Mouse (Mus musculus) yolk sac, embryonic 10.5 days (tissue): Measurements from ENCODE around the gene Recql.

Source experiments
- DNase-seq: peaks from one replicate; pipeline ENCODE4 v3.0.0-alpha.2; 2017; ENCODE audit warnings: low spot score

Gene Recql

DNA sequence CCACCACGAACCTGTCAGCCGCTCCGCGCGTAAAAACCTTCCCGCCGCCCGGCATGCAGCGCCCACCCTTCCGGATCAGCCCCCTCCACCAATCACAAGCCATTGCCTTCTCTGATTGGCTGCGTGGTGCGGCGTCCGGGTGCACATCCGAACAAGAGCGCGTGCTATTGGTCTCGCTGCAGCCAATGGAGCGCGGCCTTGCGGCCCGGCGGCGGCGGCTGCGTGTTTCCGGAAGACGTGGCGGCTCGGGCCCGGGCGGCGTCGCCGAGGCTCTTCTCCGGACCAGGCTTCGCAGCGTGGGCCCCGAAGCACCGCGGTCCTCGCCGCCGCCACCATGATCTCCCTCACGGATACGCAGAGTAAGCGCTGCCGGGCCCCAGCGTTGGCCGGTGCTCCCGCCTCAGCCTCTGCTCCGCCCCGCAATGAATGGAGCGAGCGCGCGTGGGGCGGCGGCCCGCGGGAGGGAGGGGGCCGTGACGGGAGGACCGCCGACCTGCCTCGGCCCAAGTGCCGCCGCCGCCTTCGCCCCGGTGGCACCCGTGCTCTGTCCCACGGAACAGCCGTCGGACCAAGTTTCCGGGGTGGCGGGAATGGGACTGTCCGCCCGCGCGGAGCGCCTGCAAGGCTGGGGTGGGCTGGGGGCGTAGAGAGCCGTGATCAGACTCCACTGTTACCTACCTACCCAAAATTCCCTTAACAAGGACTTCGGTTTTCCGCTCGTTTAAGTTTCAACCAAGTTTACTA, at the start of gene Recql, which contains the start of gene Golt1b:
Gene Recql (minus strand): TSS at position 77 of the 744 bp plus-strand sequence.
Gene Golt1b (plus strand): TSS at position 211 of the 744 bp plus-strand sequence.
- peak; percentile 96 for DNase-seq

GRCm38 (mm10) chr6:142429072-142429471, 42.2 kb upstream of the Recql start:
- no peak for DNase-seq

DNA sequence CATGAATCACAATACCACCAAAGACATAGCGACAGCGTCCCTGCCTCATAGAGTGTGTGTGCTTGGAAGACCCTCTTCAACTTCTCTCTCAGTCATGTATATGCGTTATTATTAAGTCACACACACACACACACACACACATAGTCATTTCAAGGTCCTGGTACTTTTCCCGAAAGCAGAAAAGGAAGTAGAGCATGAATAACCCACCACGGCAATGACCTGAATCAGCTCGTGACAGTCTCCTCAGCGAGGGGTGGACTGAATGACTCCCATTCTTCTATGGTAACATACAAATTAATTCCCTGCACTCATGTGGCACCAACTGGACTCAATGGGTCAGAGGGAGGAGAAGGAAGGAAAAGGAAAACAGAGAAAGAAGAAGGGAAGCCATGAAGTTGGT, 38.1 kb upstream of the Recql start:
- DNase-seq = no peak

- DNase-seq = peak; percentile 18
These were observed 27.7 kb upstream of the Recql start for GRCm38 (mm10) chr6:142414597-142414996.

- no peak for DNase-seq
These were observed 27.0 kb upstream of the Recql start for GRCm38 (mm10) chr6:142413845-142414244.

GRCm38 (mm10) chr6:142412906-142413491, 26.1 kb upstream of the Recql start, which contains the start of gene Spx:
Spx (plus strand) TSS chr6:142413441.
- no peak for DNase-seq

DNA sequence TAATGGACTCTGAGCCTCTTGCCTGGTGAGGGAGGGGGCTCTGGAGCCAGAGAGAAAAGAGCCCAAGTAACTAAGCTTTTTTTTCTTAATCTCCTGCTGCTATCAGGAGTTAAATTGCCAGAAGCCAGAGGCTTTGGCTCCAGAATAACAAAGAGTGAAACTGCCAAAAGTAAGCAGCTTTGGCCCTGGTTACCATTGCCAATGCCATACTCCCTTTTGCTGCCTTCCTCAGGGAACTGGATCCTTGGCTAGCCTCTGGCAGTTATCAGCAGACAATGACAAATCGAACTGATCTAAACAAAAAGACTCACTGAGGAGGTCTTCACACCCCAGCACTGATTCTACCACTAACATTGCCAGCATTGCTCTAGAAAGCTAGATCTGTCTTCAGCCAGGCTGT, 24.3 kb upstream of the Recql start:
- no peak for DNase-seq

GRCm38 (mm10) chr6:142395756-142396155, 8.9 kb upstream of the Recql start:
- no peak for DNase-seq

- no peak for DNase-seq
These were observed 7.8 kb upstream of the Recql start for GRCm38 (mm10) chr6:142394669-142395068.

DNA sequence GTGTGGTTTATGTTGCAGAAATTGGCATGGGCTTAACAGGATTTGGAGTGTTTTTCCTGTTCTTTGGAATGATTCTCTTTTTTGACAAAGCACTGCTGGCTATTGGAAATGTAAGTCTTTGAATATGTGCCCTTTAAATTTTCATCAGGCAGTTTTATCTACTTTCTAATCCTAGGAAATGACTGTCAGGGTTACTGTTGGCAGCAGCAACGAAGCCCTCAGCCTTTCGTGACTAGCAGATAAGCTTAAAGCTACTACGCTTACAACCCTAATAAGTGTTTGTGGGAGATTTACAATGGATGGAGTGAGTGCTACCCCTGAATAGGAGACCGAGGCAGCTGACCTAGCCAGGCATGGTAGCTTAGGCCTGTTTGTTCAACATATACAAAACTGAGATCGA, 5.4 kb upstream of the Recql start:
- DNase-seq = no peak

DNA sequence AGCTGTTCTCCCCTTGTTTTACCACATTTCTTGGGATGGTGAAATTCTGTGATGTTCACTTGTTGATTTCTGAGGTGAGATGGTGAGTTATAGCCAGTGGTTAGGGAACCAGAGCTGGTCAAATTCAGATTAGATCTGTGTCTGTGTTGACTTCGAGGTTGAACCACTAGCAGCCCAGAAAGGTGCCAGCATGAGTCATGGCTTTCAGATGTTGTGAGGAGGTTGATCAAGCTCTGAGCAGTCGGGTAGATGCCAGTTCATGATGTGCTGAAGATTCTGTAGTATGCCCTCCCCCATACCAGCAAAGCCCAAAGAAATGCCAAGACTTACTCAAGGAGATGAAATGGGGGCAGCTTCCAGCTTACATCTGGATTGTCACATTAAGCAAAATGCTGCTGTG, 2.2 kb upstream of the Recql start:
- DNase-seq = no peak

DNA sequence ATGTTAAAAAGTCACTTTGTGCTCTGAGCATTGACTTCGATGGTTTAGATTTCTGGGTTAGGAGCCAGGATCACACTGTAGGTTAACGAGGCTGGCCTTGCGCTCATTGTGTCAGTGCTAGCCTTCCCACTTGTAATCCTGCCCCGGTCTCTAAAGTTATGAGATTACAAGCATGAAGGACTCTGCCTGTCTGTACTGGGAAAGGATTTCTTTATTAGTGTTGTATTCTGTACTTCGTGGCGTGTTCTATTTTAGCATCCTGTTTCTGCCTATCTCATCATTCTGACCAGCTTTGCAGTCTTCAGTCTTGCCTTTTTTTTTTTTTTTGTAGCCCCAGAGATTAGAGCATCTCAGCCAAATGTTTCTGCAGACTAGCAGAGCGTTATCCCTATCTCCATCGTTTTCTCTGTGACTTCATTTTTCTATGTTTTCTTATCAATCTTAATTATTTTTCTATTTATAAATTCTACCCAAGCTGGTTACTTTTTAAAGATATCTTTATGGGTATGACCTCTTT, 926 bp upstream of the Recql start:
- no peak for DNase-seq

DNA sequence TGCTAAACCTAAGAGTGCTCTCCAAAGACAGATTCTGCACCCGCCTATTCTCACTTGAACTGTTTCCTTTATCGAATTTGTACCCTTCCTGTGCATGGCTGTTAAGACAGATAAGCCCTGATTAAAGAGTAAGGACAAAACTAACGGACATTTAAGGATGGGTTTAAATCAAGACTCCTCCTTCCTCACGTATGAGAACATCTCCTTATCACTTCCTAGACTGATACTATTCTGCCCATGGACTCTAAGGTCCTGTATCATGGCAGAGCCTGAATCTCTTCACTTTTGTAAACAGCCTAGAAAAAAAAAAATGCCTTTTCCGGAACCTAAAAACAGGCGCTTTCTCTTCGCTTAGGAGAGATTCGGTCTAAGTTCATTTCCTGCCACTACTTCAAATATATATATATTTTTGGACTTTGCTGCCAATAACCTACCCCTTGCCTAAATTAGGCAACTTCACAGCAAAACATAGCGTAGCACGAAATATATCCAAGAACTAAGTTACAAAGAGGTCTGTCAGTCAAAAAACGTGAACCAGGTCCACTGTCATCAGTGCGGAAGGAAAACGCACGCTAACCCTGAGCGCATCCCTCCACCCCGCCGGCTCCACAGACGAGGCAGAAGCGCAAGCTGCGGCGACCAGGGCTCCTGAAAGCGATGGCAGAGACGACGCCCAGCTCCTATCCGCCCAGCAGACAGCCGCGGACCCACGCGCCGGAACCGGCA, 439 bp downstream of the Recql start:
- no peak for DNase-seq

- DNase-seq = no peak
These were observed 2.4 kb downstream of the Recql start for GRCm38 (mm10) chr6:142384521-142384920.

- no peak for DNase-seq
These were observed 5.3 kb downstream of the Recql start for GRCm38 (mm10) chr6:142381615-142382014.

- DNase-seq = no peak
These were observed 6.9 kb downstream of the Recql start for GRCm38 (mm10) chr6:142379961-142380360.

DNA sequence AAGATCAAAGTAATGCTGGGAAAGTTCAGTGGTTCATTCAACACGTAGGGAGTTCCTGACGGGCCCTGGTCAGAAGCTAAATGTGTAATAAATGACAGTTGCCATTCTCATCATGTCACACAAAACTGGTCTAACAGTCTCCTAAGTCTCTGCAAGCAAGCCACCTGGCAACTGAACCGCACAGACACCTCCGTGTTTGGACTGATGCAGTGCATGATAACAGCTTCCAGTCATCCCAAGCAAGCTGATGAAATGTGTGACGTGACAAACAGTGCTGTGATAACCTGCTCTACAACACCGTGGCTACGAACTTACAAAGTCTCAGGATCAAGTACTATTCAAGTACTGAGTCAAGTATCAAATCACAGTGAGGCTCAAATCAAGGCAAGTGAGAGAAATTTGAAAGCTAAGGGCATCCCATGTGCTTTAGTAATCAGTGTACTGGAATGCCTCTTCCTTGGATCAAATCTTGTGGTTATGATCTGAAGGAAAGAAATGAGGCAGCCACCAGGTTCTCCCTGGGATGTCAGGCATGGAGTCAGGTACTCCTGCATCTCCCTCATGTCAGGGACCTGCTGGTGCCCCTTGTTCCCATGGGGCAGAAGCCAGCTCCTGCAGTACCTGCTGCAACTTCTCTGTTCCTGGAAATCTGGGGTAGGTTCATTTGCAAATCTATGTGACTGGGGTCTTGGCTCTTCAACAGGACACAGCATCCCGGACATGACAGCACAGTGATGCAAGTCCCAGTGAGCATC, 8.1 kb downstream of the Recql start:
- no peak for DNase-seq

GRCm38 (mm10) chr6:142377081-142377480, 9.8 kb downstream of the Recql start:
- DNase-seq = no peak

DNA sequence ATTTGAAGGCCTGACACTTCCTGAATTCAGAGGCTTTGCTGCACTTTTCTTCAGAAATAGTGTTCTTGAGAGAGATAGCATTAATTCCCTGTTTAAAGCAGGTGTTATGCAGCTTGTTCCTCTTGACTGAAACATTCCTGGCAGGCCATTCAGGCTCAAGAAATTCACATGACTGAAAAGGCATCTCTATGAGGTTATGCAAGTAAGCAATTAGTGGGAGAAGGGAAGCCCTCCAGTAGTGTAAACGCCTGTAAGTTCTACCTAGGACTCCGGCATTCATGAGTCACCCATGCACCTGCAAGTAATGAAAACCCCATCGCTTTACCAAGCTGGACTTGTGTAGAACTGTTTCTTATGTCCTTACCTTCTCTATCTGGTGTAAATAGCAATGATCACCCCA, 17.3 kb downstream of the Recql start:
- DNase-seq = no peak

DNA sequence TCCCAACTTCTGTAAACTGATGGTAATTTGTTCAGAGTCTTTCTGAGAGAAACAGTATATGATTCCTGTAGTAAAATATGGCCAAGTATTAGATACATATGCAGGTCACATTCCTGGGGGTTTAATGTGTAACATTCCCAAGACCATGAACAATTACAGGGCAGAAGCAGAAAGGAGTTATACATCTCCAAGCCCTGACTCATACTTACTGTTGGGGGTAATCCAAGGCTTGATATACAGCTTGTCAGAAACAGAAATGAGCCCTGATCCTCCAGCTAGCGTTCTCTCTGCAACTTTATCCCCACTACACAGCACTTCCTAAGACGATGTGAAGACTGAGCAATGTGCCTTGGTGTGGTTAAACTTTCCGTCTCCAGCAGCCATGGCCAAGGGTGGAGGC, 19.3 kb downstream of the Recql start:
- DNase-seq = no peak

DNA sequence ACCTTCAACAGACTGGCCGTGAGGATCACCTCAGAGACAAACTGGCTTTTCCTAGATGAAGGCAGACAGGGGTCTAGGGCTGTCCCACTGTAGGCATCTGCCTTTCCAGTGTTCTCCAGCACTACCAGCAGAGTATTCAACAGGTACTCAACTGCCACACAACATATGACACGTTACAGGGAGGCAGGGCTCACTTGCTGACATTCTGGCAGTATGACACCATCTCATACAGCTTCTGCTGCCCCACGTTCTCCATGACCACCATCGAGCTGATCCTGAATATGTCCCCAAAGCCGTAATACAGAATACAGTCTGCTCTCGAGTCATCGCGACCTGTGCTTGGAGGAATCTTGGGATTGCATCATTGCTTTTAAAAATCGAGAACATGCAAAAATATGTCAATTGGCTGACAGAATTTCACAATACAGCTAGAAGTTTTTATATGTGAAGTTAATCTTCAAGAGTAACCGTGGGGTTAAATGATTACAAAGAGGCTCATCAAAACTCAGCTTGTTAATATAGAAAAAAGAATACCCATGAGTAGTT, 20.3 kb downstream of the Recql start:
- no peak for DNase-seq
